Comparison of ENCODE assay signal across 8 mouse cellular contexts in the genomic region with DNA sequence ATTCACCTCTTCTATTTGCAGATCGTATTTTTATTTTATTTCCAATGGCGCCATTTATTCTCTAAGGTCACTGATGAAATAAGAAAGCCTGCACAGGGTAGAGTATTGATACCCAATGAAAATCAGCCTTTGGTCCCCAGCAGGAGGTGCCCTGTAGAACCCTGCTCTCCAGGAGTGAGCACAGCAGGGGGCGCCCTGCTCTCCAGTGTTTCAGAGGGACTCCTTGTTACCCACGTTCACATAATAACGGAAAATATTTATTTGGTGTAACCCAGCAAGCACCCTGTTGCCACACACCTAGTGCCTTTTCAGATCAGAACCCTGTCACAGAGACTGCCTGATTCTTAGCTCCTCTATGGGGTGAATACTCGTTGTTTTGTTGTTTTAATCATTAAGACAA. TPM values are rescaled to one million over a fixed set of nuclear protein-coding genes. Genes with fewer than 3 reads are reported as not detected.
A peak's percentile ranks its signal among the peaks of the same experiment; 100 is the strongest.
DNase-seq lines count a peak whose midpoint lies in the region; ATAC-seq and TF ChIP-seq lines count a peak whose summit lies in the region.

No protein-coding gene starts in this region.

- peaks cover 3% of the 10 kb centered on the region; the same call in 1 of the 2 replicates for H3K4me1 ChIP-seq in hindbrain, embryonic 11.5 days (replicated peaks; ENCODE audit: control insufficient read depth, insufficient read depth, low read length)
- peaks cover 48% of the 10 kb centered on the region for H3K4me1 ChIP-seq in hindbrain, embryonic 13.5 days (replicated peaks)
- H3K4me1 ChIP-seq in embryonic facial prominence, embryonic 15.5 days, result peaks cover 47% of the 10 kb centered on the region

- peak; percentile 67 for DNase-seq in hindbrain, embryonic 11.5 days (ENCODE audit: low spot score)
- DNase-seq in heart, postnatal 14 days, result peak; percentile 76 to 80
- DNase-seq in left cerebral cortex, adult 2 months (ENCODE audit: extremely low spot score in 1 of 2, low spot score in 2 of 2), result peak in 1 of 2 experiments; percentile 60
- DNase-seq in splenic B cell, adult 2 months (ENCODE audit: low read depth, low spot score), result peak; percentile 88

- intact Hi-C loops in heart, postnatal 14 days (cut with DNase I), result loop anchor here (1.0 kb wide), 1 partner anchor 154 kb away; no protein-coding TSS in a partner anchor
- intact Hi-C loops in left cerebral cortex, adult 2 months (cut with DNase I), result no loop called here

- no peak overlapping the region for H3K9ac ChIP-seq in hindbrain, embryonic 11.5 days (ENCODE audit: low read depth, low read length)
- no peak overlapping the region for H3K9ac ChIP-seq in hindbrain, embryonic 13.5 days
- H3K9ac ChIP-seq in embryonic facial prominence, embryonic 15.5 days, result no peak overlapping the region

- H3K9me3 ChIP-seq in hindbrain, embryonic 11.5 days (ENCODE audit: control insufficient read depth, low read length), result no peaks in the 10 kb centered on the region
- no peaks in the 10 kb centered on the region for H3K9me3 ChIP-seq in hindbrain, embryonic 13.5 days
- no peaks in the 10 kb centered on the region for H3K9me3 ChIP-seq in embryonic facial prominence, embryonic 15.5 days (replicated peaks)

- H3K27me3 ChIP-seq in hindbrain, embryonic 11.5 days (ENCODE audit: control insufficient read depth, insufficient read depth, low read length), result no peaks in the 10 kb centered on the region
- no peaks in the 10 kb centered on the region for H3K27me3 ChIP-seq in hindbrain, embryonic 13.5 days
- no peaks in the 10 kb centered on the region for H3K27me3 ChIP-seq in embryonic facial prominence, embryonic 15.5 days
- H3K27me3 ChIP-seq in splenic B cell, adult 2 months (ENCODE audit: control insufficient read depth, insufficient read depth, low read length, poor library complexity, severe bottlenecking), result no peaks in the 10 kb centered on the region

- TF ChIP-seq CTCF in left cerebral cortex, adult 2 months (IDR thresholded peaks at IDR 0.05), result peak; percentile 71

- no peak overlapping the region for H3K4me2 ChIP-seq in hindbrain, embryonic 11.5 days (replicated peaks; ENCODE audit: low read depth, low read length)
- no peak overlapping the region for H3K4me2 ChIP-seq in hindbrain, embryonic 13.5 days
- H3K4me2 ChIP-seq in embryonic facial prominence, embryonic 15.5 days (replicated peaks), result no peak overlapping the region

- no peak overlapping the region for H3K27ac ChIP-seq in hindbrain, embryonic 11.5 days (ENCODE audit: low read depth, low read length)
- no peak overlapping the region for H3K27ac ChIP-seq in hindbrain, embryonic 13.5 days
- H3K27ac ChIP-seq in embryonic facial prominence, embryonic 15.5 days (replicated peaks), result peak overlapping the region; percentile 96
- peak overlapping the region; percentile 53; the same call in 1 of the 2 replicates for H3K27ac ChIP-seq in left cerebral cortex, adult 2 months
- H3K27ac ChIP-seq in macrophage, result peak overlapping the region; percentile 42

- peaks cover 28% of the 10 kb centered on the region for H3K79me2 ChIP-seq in macrophage (ENCODE audit: inconsistent target)

- no peak overlapping the region for H3K4me3 ChIP-seq in hindbrain, embryonic 11.5 days (ENCODE audit: low read depth, low read length)
- H3K4me3 ChIP-seq in hindbrain, embryonic 13.5 days, result no peak overlapping the region
- no peak overlapping the region for H3K4me3 ChIP-seq in embryonic facial prominence, embryonic 15.5 days (replicated peaks)
- no peak overlapping the region for H3K4me3 ChIP-seq in left cerebral cortex, adult 2 months
- H3K4me3 ChIP-seq in macrophage (ENCODE audit: inconsistent target), result no peak overlapping the region

- no peak for ATAC-seq in hindbrain, embryonic 11.5 days (ENCODE audit: low FRiP score)
- no peak for ATAC-seq in hindbrain, embryonic 13.5 days (ENCODE audit: low FRiP score)
- peak; percentile 9 for ATAC-seq in activated CD4-positive, CD25-positive, alpha-beta regulatory T cell, adult 4 months
- ATAC-seq in embryonic facial prominence, embryonic 15.5 days (ENCODE audit: insufficient number of reproducible peaks, low FRiP score, low TSS enrichment, low read depth), result no peak

- WGBS in hindbrain, embryonic 11.5 days, result 39% methylated on average over 6 of the region's 6 CpGs
- WGBS in hindbrain, embryonic 13.5 days, result 41% methylated on average over 6 of the region's 6 CpGs
- WGBS in embryonic facial prominence, embryonic 15.5 days, result 39% methylated on average over 6 of the region's 6 CpGs
- WGBS in macrophage (ENCODE audit: missing documents), result 59% methylated on average over 6 of the region's 6 CpGs

- H3K36me3 ChIP-seq in hindbrain, embryonic 11.5 days (ENCODE audit: control insufficient read depth, insufficient read depth, low read length), result no peaks in the 10 kb centered on the region
- peaks cover 6% of the 10 kb centered on the region; the same call in 1 of the 2 replicates for H3K36me3 ChIP-seq in hindbrain, embryonic 13.5 days
- H3K36me3 ChIP-seq in embryonic facial prominence, embryonic 15.5 days, result peaks cover 6% of the 10 kb centered on the region; the same call in 1 of the 2 replicates
- H3K36me3 ChIP-seq in macrophage (ENCODE audit: inconsistent target), result no peaks in the 10 kb centered on the region
- H3K36me3 ChIP-seq in splenic B cell, adult 2 months (ENCODE audit: control insufficient read depth, insufficient read depth, low read length, poor library complexity, severe bottlenecking), result no peaks in the 10 kb centered on the region

RNA-seq across cellular contexts. Expression of gene Irf2bp2, which starts 11.3 kb away (rescaled TPM):
- polyA plus RNA-seq in hindbrain, embryonic 11.5 days (2014; fragmentation: Nextera tagmentation; extraction: Ambion mirVana), result 4.8 and 5.5 TPM in 2 replicates
- polyA plus RNA-seq in hindbrain, embryonic 13.5 days (2015; fragmentation: Nextera tagmentation; extraction: Ambion mirVana), result 9.0 TPM in 2 replicates
- 10 to 100 TPM; 17.8 to 22.2 TPM for polyA plus RNA-seq in activated CD4-positive, CD25-positive, alpha-beta regulatory T cell, adult 4 months (2017; shearing (Covaris generic))
- polyA plus RNA-seq in embryonic facial prominence, embryonic 15.5 days (2015; fragmentation: Nextera tagmentation; extraction: Ambion mirVana), result 12.5 and 14.7 TPM in 2 replicates
- 100 to 1,000 TPM; 124 to 140 TPM for total RNA-seq in heart, postnatal 14 days (2021)
- total RNA-seq in left cerebral cortex, adult 2 months (2021), result 10 to 100 TPM; 63.9 to 78.4 TPM
- total RNA-seq in macrophage (2018; cell fraction: chromatin; rRNA removed), result 100 to 1,000 TPM in 19 of 26 experiments, 10 to 100 TPM in 6, 1 to 10 TPM in 1; 2.6 to 175 (median 132) TPM
- 100 to 1,000 TPM in 12 of 26 experiments, 10 to 100 TPM in 14; 12.4 to 139 (median 98.3) TPM for total RNA-seq in macrophage (2018; cell fraction: cytosol; rRNA removed)
- 100 to 1,000 TPM in 23 of 26 experiments, 10 to 100 TPM in 3; 17.9 to 251 (median 174) TPM for total RNA-seq in macrophage (2018; cell fraction: nucleus; rRNA removed)
- polyA plus RNA-seq in macrophage (2018), result 39.1 to 68.1 TPM (median 42.7 TPM) in 3 replicates

Comparison
In these comparisons a context has a peak if more than half of its experiments do, and no peak if none do; other contexts are left out.
1. H3K27ac ChIP-seq: peak in embryonic facial prominence, embryonic 15.5 days (single experiment), left cerebral cortex, adult 2 months (single experiment) and macrophage (single experiment); none in hindbrain, embryonic 11.5 days (single experiment) and hindbrain, embryonic 13.5 days (single experiment).